Mouse (Mus musculus) small intestine, adult 2 months (tissue): Measurements from ENCODE around the gene Adarb1.

Experiments used
- CTCF ChIP-seq: fragments of 200-500 bp; IDR thresholded peaks from 2 replicates; pipeline ENCODE4 v1.5.1; 2012; ENCODE audit warnings: low read depth, mild to moderate bottlenecking, control low read depth, inconsistent platforms, low read length, moderate library complexity, mixed read lengths; ENCODE audit not compliant: insufficient replicate concordance, insufficient read length; ENCODE audit errors: extremely low read depth
- POLR2A ChIP-seq: fragments of 200-500 bp; IDR thresholded peaks from 2 replicates; pipeline ENCODE4 v1.6.1; 2012; ENCODE audit warnings: low read depth, mild to moderate bottlenecking, control low read depth, inconsistent platforms, low read length, moderate library complexity

- no peak for TF ChIP-seq CTCF
- TF ChIP-seq POLR2A, result no peak
These were observed 103.3 kb downstream of the Adarb1 start for GRCm38 (mm10) chr10:77314711-77315266.
